In genomic region chr2:33355558-33355957, GRCm38 (mm10) we compare ENCODE assay signal across 9 mouse cellular contexts. TPM values are rescaled to one million over a fixed set of nuclear protein-coding genes. Genes with fewer than 3 reads are reported as not detected.
DNase-seq lines count a peak whose midpoint lies in the region; ATAC-seq and TF ChIP-seq lines count a peak whose summit lies in the region.
"Had no signal": no experiment of that assay in that cellular context is flagged by ENCODE, and none has a peak within 500 bp of the region (broad histone marks: within the 10 kb centered on the region; RNA-seq: fewer than 3 reads in every experiment).

No protein-coding gene starts in this region.

- no peak overlapping the region for H3K4me3 ChIP-seq in limb, embryonic 13.5 days
- H3K4me3 ChIP-seq in limb, embryonic 10.5 days = no peak overlapping the region
- H3K4me3 ChIP-seq in cerebellum, adult 2 months (replicated peaks; ENCODE audit: insufficient read depth, low read depth, low read length) = no peak overlapping the region
- H3K4me3 ChIP-seq: limb, embryonic 15.5 days had no signal

- no peak for DNase-seq in limb, embryonic 10.5 days (ENCODE audit: low spot score)
- DNase-seq in cerebellum, adult 2 months = peak; percentile 87 to 91
- DNase-seq in gastrocnemius, postnatal 10 days = peak; percentile 54
- DNase-seq in left cerebral cortex, postnatal 36 days (ENCODE audit: low spot score in 2 of 2) = peak; percentile 59 to 69
- no peak for DNase-seq in spleen, adult 12 weeks (ENCODE audit: low spot score)
- no peak for DNase-seq in thymus, postnatal 4 days

- no peaks in the 10 kb centered on the region for H3K9me3 ChIP-seq in limb, embryonic 13.5 days
- no peaks in the 10 kb centered on the region for H3K9me3 ChIP-seq in limb, embryonic 10.5 days (replicated peaks)
- H3K9me3 ChIP-seq: limb, embryonic 15.5 days had no signal

- H3K27ac ChIP-seq in limb, embryonic 13.5 days = no peak overlapping the region
- no peak overlapping the region for H3K27ac ChIP-seq in limb, embryonic 10.5 days
- H3K27ac ChIP-seq in cerebellum, adult 2 months (ENCODE audit: insufficient read depth, low read length) = no peak overlapping the region
- H3K27ac ChIP-seq: limb, embryonic 15.5 days had no signal

- H3K36me3 ChIP-seq in limb, embryonic 13.5 days = no peaks in the 10 kb centered on the region
- H3K36me3 ChIP-seq in limb, embryonic 10.5 days = no peaks in the 10 kb centered on the region
- H3K36me3 ChIP-seq: limb, embryonic 15.5 days had no signal

- intact Hi-C loops in left cerebral cortex, postnatal 36 days (cut with DNase I) = loop anchor here (10.0 kb wide), 1 partner anchor 371 kb away; the partner anchor contains the start of gene Slc2a8

- no peak for TF ChIP-seq CTCF in cerebellum, adult 2 months (IDR thresholded peaks at IDR 0.05; ENCODE audit: borderline replicate concordance, insufficient read depth, low read depth, low read length)

- H3K9ac ChIP-seq in limb, embryonic 13.5 days = 0 out of 2 replicates have a peak overlapping the region, but pooled peaks have one; percentile 0
- H3K9ac ChIP-seq: limb, embryonic 15.5 days had no signal

- no peaks in the 10 kb centered on the region for H3K27me3 ChIP-seq in limb, embryonic 13.5 days
- no peaks in the 10 kb centered on the region for H3K27me3 ChIP-seq in limb, embryonic 10.5 days (ENCODE audit: low read depth, poor library complexity, severe bottlenecking)
- no peaks in the 10 kb centered on the region for H3K27me3 ChIP-seq in cerebellum, adult 2 months (ENCODE audit: control insufficient read depth, insufficient read depth, low read length)
- H3K27me3 ChIP-seq: limb, embryonic 15.5 days; Patski had no signal

- no peaks in the 10 kb centered on the region for H3K4me1 ChIP-seq in limb, embryonic 13.5 days
- peaks cover 5% of the 10 kb centered on the region; the same call in 1 of the 2 replicates for H3K4me1 ChIP-seq in limb, embryonic 10.5 days
- peaks cover 34% of the 10 kb centered on the region for H3K4me1 ChIP-seq in cerebellum, adult 2 months (ENCODE audit: control insufficient read depth, insufficient read depth, low read length)

- no peak overlapping the region for H3K4me2 ChIP-seq in limb, embryonic 13.5 days (replicated peaks)
- H3K4me2 ChIP-seq: limb, embryonic 15.5 days had no signal

- no peak for ATAC-seq in limb, embryonic 13.5 days (ENCODE audit: low FRiP score, low read depth)
- ATAC-seq: Patski had no signal

- WGBS in limb, embryonic 13.5 days = 92% methylated on average over 6 of the region's 6 CpGs
- WGBS in limb, embryonic 10.5 days = 94% methylated on average over 6 of the region's 6 CpGs
- WGBS in cerebellum, adult 2 months = 15% methylated on average over 6 of the region's 6 CpGs

- no peak for TF ChIP-seq POLR2A in cerebellum, adult 2 months (IDR thresholded peaks at IDR 0.05; ENCODE audit: borderline replicate concordance, insufficient read depth, low read length)

RNA-seq across cellular contexts. Expression of gene Ralgps1, which starts 15.7 kb away (rescaled TPM):
- polyA plus RNA-seq in limb, embryonic 13.5 days (2015; fragmentation: Nextera tagmentation; extraction: Ambion mirVana) = 4.3 and 5.1 TPM in 2 replicates
- 2.4 and 3.8 TPM in 2 replicates for polyA plus RNA-seq in limb, embryonic 10.5 days (2016; fragmentation: Nextera tagmentation; extraction: Ambion mirVana)
- 48.7 and 52.4 TPM in 2 replicates for polyA plus RNA-seq in cerebellum, adult 2 months (2012; rRNA removed)
- 1 to 10 TPM; 4.1 to 5.2 TPM for total RNA-seq in gastrocnemius, postnatal 10 days (2021)
- total RNA-seq in left cerebral cortex, postnatal 36 days (2021) = 10 to 100 TPM; 51.5 to 71.2 TPM

Comparison
In these comparisons a context has a peak if more than half of its experiments do, and no peak if none do; other contexts are left out.
1. DNase-seq: peak in cerebellum, adult 2 months (2 of 2), gastrocnemius, postnatal 10 days (single experiment) and left cerebral cortex, postnatal 36 days (2 of 2); none in limb, embryonic 10.5 days (single experiment), spleen, adult 12 weeks (single experiment) and thymus, postnatal 4 days (single experiment).